Mouse (Mus musculus): ENCODE measurements around the gene Ncs1. TPM values are rescaled to one million over a fixed set of nuclear protein-coding genes. Genes with fewer than 3 reads are reported as not detected.
A peak's percentile ranks its signal among the peaks of the same experiment; 100 is the strongest.

Ncs1 gene
- total RNA-seq, 1 experiment from 2014 or later, result not detected

DNA sequence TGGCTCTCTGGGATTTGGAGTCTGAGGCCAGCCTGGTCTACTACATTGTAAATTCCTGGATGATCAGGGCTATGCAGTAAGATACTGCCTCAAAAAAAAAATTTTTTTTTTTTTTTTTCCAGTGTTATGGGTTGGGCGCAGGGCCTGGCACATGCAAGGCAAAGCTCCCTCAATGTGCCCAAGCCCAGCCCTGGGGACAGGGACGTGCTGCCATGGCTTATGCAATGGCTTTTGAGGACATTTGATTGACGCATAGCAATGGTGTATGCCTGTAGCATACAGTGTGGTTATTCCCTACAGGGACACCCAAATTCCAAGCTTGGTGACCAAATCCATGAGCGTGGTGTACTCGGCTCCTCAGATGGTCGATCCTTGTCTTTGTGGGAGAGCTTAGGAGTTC lies 5.8 kb upstream of the Ncs1 start:
- no peak for ATAC-seq (replicated peaks; ENCODE audit: insufficient number of reproducible peaks, low FRiP score, low TSS enrichment, poor library complexity, severe bottlenecking)

DNA sequence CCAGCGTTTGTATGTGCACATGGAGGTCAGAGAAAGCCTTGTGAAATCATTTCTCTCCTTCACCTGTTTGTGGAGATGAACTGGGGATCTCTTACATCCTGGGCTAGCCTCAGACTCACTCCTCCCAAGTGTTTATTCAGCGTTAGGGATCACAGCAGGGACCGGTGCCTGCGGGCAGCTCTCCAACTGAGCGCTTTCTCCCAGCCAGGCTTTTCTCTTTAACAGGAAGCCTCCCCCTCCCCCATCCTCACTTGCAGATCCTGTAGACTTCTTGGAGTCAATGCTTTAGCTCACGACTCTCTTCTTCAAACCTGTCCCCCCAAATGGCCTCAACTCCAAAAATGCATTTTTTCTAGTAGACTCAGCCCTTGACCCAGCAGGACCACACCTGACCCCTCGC lies 4.0 kb upstream of the Ncs1 start:
- ATAC-seq (replicated peaks; ENCODE audit: insufficient number of reproducible peaks, low FRiP score, low TSS enrichment, poor library complexity, severe bottlenecking), result no peak

- no peak for ATAC-seq (replicated peaks; ENCODE audit: insufficient number of reproducible peaks, low FRiP score, low TSS enrichment, poor library complexity, severe bottlenecking)
Observed at GRCm38 (mm10) chr2:31244216-31244615, 1.4 kb upstream of the Ncs1 start.

DNA sequence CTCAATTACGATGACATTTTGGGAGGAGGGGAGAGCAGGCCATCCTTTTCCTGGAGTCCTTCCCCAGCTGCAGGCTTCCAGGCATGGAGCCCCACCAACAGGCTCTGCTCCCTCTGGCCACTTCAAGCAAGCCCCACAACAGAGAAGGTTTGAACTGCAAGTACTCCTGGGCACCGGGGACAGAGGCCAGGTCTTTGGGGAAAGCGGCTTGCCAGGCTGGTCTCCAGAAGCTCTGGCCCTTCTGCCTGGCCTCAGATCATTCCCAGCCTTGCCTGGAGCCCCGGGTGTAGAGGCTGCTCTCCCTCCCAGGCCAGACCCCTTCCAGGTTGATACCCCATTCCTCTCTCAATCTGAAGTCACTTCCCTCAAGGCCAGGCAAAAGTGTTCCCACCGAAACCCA lies 572 bp upstream of the Ncs1 start:
- no peak for ATAC-seq (replicated peaks; ENCODE audit: insufficient number of reproducible peaks, low FRiP score, low TSS enrichment, poor library complexity, severe bottlenecking)

DNA sequence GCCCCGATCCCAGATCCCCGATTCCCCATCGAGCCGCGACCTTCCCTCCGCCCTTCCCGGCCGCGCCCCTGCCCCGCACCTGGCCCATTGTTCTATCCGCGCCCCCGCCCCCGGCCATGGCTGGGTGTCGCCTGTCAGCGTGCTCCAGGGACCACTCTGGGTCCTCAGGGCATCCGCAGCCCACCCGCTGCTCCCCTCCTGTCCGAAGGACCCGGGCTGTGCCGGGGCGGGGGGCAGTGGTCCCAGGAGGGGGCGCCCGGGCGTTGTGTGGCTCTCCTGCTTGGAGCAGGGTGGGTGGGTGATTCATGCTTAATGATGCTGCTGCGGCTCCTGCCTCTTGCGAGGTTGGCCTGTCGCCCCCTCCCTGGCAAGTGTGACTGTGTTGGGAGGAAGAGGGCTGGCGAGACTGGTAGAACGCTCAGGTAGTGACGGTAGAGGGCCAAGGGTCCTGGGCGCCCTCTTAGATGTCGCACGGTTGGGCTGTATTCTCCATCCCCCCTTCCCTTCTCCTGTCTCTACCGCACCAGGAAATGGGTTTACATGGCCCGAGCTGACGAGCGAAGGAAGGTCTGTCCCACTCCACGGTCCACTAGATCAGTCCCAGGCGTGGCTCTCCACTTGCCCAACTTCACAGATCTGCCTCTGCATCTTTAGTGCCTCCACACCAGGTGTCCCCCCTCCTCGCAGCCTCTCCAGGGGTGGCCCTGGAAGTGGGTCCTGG lies 788 bp downstream of the Ncs1 start:
- no peak; the same call in 1 of the 2 replicates for ATAC-seq (replicated peaks; ENCODE audit: insufficient number of reproducible peaks, low FRiP score, low TSS enrichment, poor library complexity, severe bottlenecking)

GRCm38 (mm10) chr2:31248856-31249255 lies 3.2 kb downstream of the Ncs1 start:
- ATAC-seq (replicated peaks; ENCODE audit: insufficient number of reproducible peaks, low FRiP score, low TSS enrichment, poor library complexity, severe bottlenecking), result no peak

GRCm38 (mm10) chr2:31252167-31252566 lies 6.5 kb downstream of the Ncs1 start:
- no peak for ATAC-seq (replicated peaks; ENCODE audit: insufficient number of reproducible peaks, low FRiP score, low TSS enrichment, poor library complexity, severe bottlenecking)

DNA sequence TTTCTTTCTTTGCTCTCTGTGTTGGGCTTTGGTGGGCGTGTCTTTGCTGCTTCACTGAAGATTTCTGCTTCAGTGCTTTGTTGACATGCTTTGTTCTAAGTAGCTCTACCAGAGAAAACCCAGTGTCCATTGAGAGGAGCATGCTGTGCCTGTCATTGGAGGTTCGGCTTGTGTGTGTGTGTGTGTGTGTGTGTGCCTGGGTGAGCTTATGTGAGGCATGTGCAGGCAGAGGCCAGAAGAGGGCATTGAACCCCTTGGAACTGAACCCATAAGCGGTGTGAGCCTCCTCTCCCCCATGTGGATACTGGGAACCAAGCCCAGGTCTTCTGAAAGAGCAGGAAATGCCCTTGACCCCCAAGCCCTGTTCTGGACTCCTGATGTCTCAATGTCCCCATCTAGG lies 7.8 kb downstream of the Ncs1 start:
- no peak for ATAC-seq (replicated peaks; ENCODE audit: insufficient number of reproducible peaks, low FRiP score, low TSS enrichment, poor library complexity, severe bottlenecking)

GRCm38 (mm10) chr2:31254806-31255205 lies 9.2 kb downstream of the Ncs1 start:
- no peak for ATAC-seq (replicated peaks; ENCODE audit: insufficient number of reproducible peaks, low FRiP score, low TSS enrichment, poor library complexity, severe bottlenecking)

DNA sequence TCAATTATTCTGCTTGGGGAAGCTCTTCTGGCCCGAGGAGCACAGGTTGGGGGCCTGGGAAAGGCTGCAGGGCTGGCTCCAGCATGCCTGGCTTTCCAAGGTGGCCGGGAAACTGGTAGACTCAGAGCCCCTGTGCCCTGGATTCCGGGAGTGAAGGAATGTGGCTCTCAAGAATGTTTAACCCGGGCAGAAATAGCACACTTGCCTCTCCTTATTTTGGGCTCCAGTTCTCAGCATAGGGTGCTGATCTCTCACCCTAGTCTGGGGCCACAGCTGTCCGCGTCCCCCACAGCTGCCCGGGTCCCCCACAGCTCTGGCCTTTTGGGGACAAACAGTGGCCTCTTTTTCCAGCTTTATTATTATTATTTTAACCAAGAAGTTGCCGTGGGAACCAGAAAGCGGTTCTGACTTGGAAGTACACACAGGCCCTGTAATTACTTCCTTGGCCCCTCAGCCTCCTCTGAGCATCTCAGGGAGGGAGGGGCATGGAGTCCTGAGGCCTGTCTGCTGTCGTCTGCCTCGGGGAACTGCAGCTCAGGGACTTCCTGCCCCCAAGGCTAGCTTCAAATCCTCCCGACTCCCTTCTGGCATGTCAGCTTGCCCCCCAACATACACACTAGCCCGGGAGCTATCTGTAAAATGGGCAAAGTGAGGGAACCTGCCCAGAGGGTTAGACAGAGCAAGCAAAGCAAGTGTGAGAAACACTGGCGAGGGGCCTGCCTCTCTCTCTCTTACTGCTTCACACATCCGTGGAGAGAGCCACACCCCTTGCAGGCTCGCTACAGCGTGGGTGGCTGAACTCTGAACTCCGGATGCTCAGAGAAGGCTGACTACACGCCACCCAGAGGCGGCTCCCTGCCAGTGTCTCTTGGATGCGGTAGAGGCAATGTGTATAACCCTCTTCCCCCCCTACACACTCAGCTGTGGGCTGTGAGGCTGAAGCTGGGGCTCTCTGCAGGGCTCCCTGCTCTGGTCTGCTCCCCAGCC lies 10.6 kb downstream of the Ncs1 start:
- ATAC-seq (replicated peaks; ENCODE audit: insufficient number of reproducible peaks, low FRiP score, low TSS enrichment, poor library complexity, severe bottlenecking), result peak; percentile 76

- no peak for ATAC-seq (replicated peaks; ENCODE audit: insufficient number of reproducible peaks, low FRiP score, low TSS enrichment, poor library complexity, severe bottlenecking)
Observed at GRCm38 (mm10) chr2:31257096-31257495, 11.5 kb downstream of the Ncs1 start.

- ATAC-seq (replicated peaks; ENCODE audit: insufficient number of reproducible peaks, low FRiP score, low TSS enrichment, poor library complexity, severe bottlenecking), result peak; percentile 45
Observed at GRCm38 (mm10) chr2:31258609-31259366, 13.2 kb downstream of the Ncs1 start.

GRCm38 (mm10) chr2:31259367-31259920 lies 13.8 kb downstream of the Ncs1 start:
- ATAC-seq (replicated peaks; ENCODE audit: insufficient number of reproducible peaks, low FRiP score, low TSS enrichment, poor library complexity, severe bottlenecking), result no peak

- ATAC-seq (replicated peaks; ENCODE audit: insufficient number of reproducible peaks, low FRiP score, low TSS enrichment, poor library complexity, severe bottlenecking), result no peak
Observed at GRCm38 (mm10) chr2:31260549-31260948, 14.9 kb downstream of the Ncs1 start.

DNA sequence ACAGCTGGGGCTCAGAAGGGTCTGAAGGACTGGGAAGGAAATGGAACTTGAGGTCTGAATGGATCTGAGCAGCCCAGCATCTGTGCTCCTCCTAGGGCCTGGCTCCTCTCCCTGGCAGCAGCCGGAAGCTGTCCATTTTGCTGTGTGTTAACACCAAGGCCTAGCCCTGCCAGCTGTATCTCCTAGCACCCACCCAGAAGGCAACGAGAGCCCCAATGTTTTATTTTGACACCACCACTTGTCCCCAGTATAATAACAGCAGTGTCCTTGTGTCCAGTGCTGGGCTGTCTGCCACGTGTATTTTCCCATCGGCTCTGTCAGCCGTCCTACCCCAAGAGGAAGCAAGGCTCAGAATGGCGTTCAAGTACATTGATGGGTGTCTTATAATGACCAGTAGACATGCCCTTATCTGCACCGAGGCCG lies 17.4 kb downstream of the Ncs1 start:
- no peak for ATAC-seq (replicated peaks; ENCODE audit: insufficient number of reproducible peaks, low FRiP score, low TSS enrichment, poor library complexity, severe bottlenecking)

- ATAC-seq (replicated peaks; ENCODE audit: insufficient number of reproducible peaks, low FRiP score, low TSS enrichment, poor library complexity, severe bottlenecking), result no peak
Observed at GRCm38 (mm10) chr2:31263746-31264378, 18.2 kb downstream of the Ncs1 start.

GRCm38 (mm10) chr2:31267447-31267846 lies 21.8 kb downstream of the Ncs1 start:
- ATAC-seq (replicated peaks; ENCODE audit: insufficient number of reproducible peaks, low FRiP score, low TSS enrichment, poor library complexity, severe bottlenecking), result no peak

DNA sequence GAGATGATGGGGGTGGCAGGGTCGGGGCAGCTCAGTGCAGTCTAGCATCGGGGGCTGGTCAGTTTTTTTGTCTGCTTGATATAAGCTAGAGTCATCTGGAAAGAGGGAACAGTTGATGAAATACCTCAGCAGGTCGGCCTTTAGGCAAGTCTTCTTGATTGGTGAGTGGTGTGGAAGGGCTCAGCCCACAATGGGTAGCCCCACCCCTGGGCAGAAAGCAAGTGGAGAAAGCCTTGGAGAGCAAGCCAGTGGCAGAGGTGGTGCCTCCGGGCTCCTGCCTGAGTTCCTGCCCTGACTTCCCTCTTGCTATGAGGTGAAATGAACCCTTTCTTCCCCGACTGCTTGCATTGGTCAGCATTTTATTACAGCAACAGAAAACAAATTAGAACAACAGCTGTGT lies 23.0 kb downstream of the Ncs1 start:
- no peak for ATAC-seq (replicated peaks; ENCODE audit: insufficient number of reproducible peaks, low FRiP score, low TSS enrichment, poor library complexity, severe bottlenecking)
